Mouse (Mus musculus) gastrocnemius, postnatal 36 days (tissue): Measurements from ENCODE around the gene Lrrc10. TPM values are rescaled to one million over a fixed set of nuclear protein-coding genes. Genes with fewer than 3 reads are reported as not detected.
A peak's percentile ranks its signal among the peaks of the same experiment; 100 is the strongest.
"Not testable (repeated sequence)": the region's sequence is repeated elsewhere in the genome, so short reads cannot be mapped to it uniquely, and the experiment has no call there.

ENCODE experiments used
- DNase-seq, 2 experiments: peaks; one replicate each; pipeline ENCODE4 v3.0.0; 2022
- intact Hi-C: fragments of 180-260 bp; cut with DNase I; formaldehyde crosslinking; loops from one replicate; pipeline ENCODE4 v1.15.1; 2025
- total RNA-seq, 2 experiments: library from RNA; stranded (reverse); gene quantifications; 2 replicates each; pipeline ENCODE4 v1.2.3; 2021

Gene Lrrc10
- total RNA-seq, 2 experiments from 2014 or later, result 0.17 TPM; not detected in 1

DNA sequence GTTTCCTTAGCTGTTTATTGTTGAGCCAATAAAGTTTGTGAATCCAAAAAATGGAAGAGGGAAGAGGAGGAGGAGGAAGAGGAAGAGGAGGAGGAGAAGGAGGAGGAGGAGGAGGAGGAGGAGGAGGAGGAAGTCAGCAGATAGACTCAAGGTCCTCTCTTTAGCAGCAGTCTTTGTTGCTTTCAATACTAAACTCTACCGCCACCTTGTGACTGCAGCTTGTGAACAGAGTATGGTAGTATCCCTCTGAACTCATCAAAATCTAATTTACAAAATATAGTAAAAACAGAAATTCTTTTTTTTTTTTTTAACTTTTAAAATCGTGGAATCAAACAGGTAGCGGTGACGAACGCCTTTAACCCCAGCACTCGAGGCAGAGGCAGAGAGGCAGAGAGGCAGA is 4.8 kb upstream of the Lrrc10 start:
- no peak for DNase-seq
- intact Hi-C loops, result no loop called here

DNA sequence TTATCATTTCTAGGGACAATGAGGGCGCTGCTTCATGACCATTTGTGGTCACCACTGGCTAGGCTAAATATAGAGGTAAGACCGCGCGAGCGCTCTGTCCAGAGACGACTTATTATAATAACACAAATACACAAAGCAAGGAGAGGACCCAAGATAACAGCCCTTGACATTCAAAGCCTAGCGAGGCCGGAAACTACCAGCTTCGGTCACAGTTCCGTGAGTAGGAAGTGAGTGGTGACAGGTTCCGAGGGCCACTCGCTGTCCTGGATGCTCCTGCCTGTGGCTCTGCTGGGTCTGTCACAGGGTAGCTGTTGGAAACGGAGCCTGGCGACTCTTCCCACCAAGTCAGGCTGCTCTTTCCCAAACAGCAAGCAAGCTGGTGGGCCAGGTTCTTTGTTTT is 2.8 kb upstream of the Lrrc10 start:
- intact Hi-C loops, result no loop called here
- no peak for DNase-seq

DNA sequence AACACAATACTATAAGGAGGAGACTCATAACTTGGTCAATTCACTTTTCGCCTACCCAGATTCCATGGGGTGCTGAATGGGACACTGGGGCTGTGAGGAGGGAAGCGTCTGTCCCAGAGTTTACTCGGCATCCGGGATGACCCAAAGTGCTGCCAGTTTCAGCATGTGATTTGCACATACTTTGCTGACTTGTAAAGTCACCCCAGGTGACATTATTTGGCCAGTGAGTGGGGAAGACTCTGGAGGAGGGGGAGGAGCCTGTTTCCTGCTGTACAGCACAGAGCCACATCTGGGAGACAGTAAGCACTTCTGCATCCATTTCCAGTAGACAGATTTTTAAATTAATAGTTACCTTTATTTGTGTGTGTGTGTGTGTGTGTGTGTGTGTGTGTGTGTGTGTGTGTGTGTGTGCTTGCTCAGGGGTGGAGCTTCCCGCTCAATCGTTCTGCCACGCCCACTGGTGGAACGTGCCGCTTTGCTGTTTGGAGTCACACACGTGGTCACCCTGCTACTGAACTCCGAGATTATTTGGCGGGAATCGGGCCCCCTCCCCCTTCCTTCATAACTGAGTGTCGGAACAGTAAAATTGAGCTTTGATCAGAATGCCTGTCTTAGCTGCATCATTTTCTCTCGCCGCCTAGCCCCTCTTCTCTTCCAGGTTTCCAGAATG is 1.5 kb upstream of the Lrrc10 start:
- intact Hi-C loops, result not testable (repeated sequence)

GRCm38 (mm10) chr10:117049253-117049652 is 4.1 kb downstream of the Lrrc10 start:
- no peak for DNase-seq
- intact Hi-C loops, result no loop called here

More for the DNA sequence above, 1.5 kb upstream of the Lrrc10 start:
- DNase-seq, result not testable (repeated sequence)

DNA sequence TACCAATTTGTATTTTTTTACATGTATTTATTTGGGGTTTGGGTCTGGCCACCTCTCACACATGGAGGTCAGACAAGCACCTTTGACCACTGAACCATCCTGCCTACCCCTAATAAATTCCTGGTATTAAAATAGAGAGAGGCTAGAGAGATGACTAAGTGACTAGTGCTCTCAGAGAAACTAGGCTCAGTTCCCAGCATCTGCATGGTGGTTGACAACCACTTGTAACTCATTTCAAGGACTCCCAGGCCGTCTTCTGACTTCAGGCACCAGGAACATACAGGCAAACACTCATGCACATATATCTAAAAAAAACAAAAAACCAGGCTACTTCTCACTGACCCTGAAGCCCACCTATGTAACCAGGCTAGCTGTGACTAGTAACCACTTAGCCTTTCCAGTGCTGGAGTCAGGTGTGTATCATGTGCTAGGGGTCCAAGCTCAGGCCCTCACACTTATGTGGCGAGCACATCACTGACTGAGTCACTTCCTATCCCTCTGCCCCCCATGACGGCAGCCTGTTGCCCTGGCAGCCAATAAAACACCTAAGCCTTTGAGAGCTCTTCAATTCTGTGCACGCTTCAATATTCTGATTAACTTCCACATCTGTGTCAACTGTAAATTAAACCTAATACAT is 4.9 kb downstream of the Lrrc10 start:
- DNase-seq, result no peak
- intact Hi-C loops, result no loop called here

GRCm38 (mm10) chr10:117055668-117056067 is 10.5 kb downstream of the Lrrc10 start:
- intact Hi-C loops, result no loop called here
- DNase-seq, result no peak

DNA sequence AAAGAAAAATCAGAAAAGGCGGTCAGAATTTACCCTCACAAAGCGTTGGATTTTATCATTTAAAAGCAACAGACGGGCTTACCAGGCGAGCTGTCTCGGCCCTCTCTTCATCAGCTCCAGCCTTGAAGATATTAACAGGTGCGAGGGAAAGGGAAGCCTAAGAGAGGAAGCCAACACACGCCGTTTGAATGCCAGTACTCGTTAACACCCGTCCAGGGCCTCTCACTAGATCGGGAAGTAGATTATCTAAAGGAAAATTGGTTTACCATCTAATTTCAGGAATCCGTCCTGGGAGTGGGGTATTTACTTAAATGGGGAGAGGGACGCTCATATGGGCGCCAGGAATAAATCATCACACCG is 17.7 kb downstream of the Lrrc10 start:
- intact Hi-C loops, result loop anchor here (5.0 kb wide), 2 partner anchors 84 to 144 kb away; partner anchors contain the start of gene Frs2

DNA sequence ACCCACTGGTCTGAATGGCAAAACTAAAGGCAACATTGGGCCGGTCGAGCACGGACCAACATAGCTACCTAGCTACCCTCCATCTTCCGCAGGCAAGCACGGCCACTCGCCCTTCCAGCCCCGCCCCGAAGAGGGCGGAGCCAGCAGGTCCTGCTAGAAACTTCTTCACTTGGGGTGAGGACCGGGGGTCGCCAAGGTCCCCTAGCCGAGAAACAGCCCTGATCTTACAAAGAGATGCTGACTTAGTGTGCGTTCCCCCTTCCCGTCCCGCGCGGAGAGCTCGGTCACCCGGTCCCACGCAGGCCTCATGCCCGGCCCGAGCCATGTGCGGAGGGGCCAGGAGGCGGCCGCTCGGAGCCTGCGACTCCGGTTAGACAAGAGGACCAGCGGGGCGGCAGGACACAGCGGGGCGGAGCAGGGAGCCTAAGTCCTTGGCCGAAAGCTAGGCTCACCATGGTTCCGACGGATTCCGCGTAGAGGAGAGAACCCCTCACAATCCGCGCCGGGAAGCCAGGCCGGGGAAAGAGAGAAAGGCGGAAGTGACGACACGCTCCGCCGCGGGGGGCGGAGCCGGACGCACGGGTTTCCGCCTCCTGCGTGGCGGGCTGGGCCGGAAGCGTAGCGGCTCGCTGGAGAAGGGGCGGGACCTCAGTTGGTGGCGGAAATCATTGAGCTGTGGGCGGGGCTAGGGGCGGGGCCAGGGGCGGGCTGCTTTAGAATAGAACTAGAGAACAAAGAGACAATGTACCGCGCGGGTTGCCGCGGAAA is 18.3 kb downstream of the Lrrc10 start, which contains the start of gene Cct2:
Gene Cct2 (minus strand): TSS at position 561 of the 768 bp plus-strand sequence.
- DNase-seq, result peak; percentile 83 to 88
- intact Hi-C loops, result loop anchor here (5.0 kb wide), 2 partner anchors 84 to 144 kb away; partner anchors contain the start of gene Frs2

More for the DNA sequence above, 17.7 kb downstream of the Lrrc10 start:
- no peak for DNase-seq

GRCm38 (mm10) chr10:117064076-117064475 is 18.9 kb downstream of the Lrrc10 start:
- DNase-seq, result no peak
- intact Hi-C loops, result loop anchor here (5.0 kb wide), 2 partner anchors 83 to 143 kb away; partner anchors contain the start of gene Frs2

DNA sequence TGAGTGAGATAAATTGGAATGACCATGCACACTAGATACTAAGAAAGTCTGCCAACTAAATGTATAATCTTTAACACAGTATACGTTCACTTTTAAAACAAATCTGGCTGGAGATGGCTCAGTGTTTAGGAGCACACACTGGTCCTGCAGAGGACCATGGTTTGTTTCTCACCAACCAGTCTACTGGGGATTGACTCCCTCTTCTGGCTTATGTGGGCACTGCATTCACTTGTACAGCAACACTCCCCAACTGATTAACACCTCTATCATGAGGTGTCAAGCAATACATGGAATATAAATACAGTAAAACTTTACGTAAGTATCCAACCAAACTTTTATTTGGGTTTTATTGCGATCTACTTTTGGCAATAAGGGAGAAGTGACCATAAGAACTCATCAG is 24.0 kb downstream of the Lrrc10 start:
- intact Hi-C loops, result no loop called here
- no peak for DNase-seq

DNA sequence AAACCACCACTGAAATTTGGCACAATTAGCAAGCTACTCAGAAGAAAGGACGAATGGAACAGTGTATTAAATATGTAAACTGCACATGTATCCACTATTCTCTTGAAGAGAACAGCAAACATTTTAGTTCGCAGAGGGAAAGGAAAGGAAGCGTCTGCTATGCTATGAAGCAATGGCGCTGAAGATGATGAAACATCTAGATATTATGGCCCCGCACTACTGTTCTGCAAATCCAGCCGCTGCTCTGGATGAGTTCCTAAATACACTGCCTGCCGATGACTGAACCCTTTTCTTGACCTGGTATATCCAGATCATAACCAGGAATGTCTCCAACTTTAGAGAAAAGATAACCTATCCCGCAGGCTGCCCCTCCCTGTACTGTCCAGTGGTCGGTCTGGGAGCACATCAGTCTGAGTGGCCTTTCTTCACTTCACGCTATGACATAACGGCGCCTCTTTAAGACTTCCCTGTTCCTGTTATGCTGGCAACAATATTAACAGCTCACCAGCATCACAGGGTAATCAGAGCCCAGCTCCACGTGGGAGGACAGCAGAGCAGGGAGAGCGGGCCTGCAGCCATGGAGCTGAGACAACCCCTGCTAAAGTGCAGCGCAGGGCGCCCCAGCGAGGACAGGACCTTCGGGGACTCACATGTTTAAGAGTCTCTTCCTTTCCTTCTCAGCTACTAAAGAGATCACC is 27.2 kb downstream of the Lrrc10 start:
- DNase-seq, result no peak
- intact Hi-C loops, result no loop called here

DNA sequence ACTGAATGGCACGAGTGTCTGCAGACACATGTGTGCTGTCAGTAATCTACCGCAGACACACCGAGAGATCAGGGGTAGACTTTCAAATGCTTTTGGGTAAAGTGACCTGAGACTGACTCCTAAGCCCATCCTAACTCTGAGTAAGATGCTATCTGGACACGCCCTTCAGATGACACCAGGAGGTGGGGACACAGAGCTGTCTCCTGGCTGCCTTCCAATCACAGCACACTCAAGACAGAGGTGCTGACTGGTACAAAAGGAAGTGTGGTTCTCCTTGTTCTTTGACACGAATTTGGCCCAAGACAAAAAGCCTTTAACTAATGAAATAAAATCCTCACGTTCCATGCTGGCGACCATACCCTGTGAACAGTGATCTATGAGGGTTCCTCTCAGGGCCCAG is 28.0 kb downstream of the Lrrc10 start:
- intact Hi-C loops, result no loop called here
- DNase-seq, result no peak

GRCm38 (mm10) chr10:117078284-117078683 is 33.1 kb downstream of the Lrrc10 start:
- no peak for DNase-seq
- intact Hi-C loops, result no loop called here

DNA sequence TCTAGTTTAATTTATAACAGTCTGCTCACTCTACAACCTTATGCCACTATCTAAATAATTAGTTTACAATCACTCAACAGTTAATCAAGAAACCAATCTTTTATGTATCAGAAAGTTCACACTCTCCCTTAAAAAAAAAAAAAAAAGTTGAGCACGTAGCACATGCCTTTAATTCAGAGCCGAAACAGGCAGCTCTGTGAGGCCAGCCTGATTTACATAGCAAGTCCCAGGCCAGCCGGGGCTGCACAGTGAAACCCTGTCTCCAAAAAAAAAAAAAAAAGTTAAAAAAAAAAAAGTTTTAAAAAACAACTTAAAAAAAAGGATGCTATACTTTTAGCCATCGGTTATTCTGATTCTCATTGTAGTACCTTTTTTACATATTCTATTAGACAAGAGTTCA is 36.2 kb downstream of the Lrrc10 start:
- no peak for DNase-seq
- intact Hi-C loops, result no loop called here

DNA sequence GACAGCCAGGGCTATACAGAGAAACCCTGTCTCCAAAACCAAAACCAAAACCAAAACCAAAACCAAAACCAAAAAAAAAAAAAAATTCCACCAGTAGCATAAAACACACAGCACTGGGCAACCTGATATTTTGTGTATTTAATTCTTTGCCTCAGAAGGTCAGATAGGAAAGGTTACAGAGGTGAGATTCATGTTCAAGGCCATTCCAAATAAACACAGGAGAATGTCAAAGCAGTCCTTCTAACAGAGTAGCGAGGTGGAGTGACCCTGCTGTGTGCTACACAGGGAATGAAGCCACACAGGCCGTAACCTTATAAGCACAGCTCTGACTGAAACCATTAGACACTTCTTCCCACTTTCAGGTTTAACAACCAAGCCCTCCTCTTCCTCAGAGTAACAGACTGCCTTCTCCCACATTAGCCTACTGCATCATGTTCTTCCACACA is 36.8 kb downstream of the Lrrc10 start:
- intact Hi-C loops, result no loop called here
- no peak for DNase-seq

DNA sequence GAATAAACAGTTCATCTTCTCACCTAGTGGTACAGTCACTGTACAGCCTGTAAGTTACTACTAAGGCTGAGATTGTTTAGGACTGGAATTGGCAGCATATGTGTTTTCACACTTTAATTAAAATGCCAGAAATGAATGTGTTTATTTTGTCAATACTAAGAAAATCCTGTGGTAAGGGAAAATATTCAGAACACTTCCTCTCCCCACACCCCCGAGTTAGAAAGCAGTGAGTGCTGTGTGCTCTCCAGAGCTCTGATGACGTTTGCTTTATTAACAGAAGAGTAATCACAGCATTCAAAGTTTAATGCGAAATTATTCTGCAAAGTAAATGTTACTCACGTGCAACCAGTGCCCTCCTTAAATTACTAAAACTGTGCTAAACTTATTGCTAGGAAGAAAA is 44.5 kb downstream of the Lrrc10 start:
- no peak for DNase-seq
- intact Hi-C loops, result no loop called here

GRCm38 (mm10) chr10:117094504-117095329 is 49.6 kb downstream of the Lrrc10 start:
- no peak for DNase-seq
- intact Hi-C loops, result no loop called here

GRCm38 (mm10) chr10:117096096-117096495 is 51.0 kb downstream of the Lrrc10 start:
- DNase-seq, result no peak
- intact Hi-C loops, result no loop called here
